Mouse (Mus musculus) forebrain, postnatal 0 days (tissue): ENCODE measurements around the gene Fam243. TPM values are rescaled to one million over a fixed set of nuclear protein-coding genes. Genes with fewer than 3 reads are reported as not detected.

Source experiments
- ATAC-seq: fragments of 200-750 bp; cut with Nextera tagmentation; 2 replicates; pipeline ENCODE4 v1.8.0; 2017; ENCODE audit warnings: mild to moderate bottlenecking, moderate library complexity
- DNase-seq: peaks from one replicate; pipeline ENCODE4 v3.0.0-alpha.2; 2015
- H3K27ac ChIP-seq: fragments of 300-500 bp; sonication (generic); 2 replicates; pipeline ENCODE4 v1.5.1; 2014; ENCODE audit warnings: low read depth, mild to moderate bottlenecking, antibody characterized with exemption, low read length, moderate library complexity, mixed read lengths
- H3K27me3 ChIP-seq: fragments of 300-500 bp; sonication (generic); 2 replicates; pipeline ENCODE4 v1.6.1; 2014; ENCODE audit warnings: mild to moderate bottlenecking, low read length, mixed read lengths; ENCODE audit not compliant: insufficient read depth
- H3K36me3 ChIP-seq: fragments of 300-500 bp; sonication (generic); 2 replicates; pipeline ENCODE4 v1.6.1; 2014; ENCODE audit warnings: mild to moderate bottlenecking, moderate library complexity; ENCODE audit not compliant: insufficient read depth
- H3K4me1 ChIP-seq: fragments of 300-500 bp; sonication (generic); 2 replicates; pipeline ENCODE4 v1.6.1; 2014; ENCODE audit warnings: antibody characterized with exemption; ENCODE audit not compliant: insufficient read depth
- H3K4me2 ChIP-seq: fragments of 300-500 bp; sonication (generic); 2 replicates; pipeline ENCODE4 v1.6.1; 2014; ENCODE audit warnings: low read depth, mild to moderate bottlenecking, moderate library complexity
- H3K4me3 ChIP-seq: fragments of 300-500 bp; sonication (generic); 2 replicates; pipeline ENCODE4 v1.5.1; 2014; ENCODE audit warnings: low read depth, low read length, mixed read lengths
- H3K9ac ChIP-seq: fragments of 300-500 bp; sonication (generic); 2 replicates; pipeline ENCODE4 v1.6.1; 2014; ENCODE audit warnings: mild to moderate bottlenecking
- H3K9me3 ChIP-seq: fragments of 300-500 bp; sonication (generic); 2 replicates; pipeline ENCODE4 v1.6.1; 2016; ENCODE audit warnings: low read length
- CTCF ChIP-seq: sonication (generic); IDR thresholded peaks from 2 replicates; pipeline ENCODE4 v1.5.1; 2016; ENCODE audit warnings: antibody characterized with exemption, control low read depth, low read depth
- WGBS: fragments of 180-500 bp; shearing (Covaris S2); extraction: QIAGEN DNeasy Blood & Tissue Kit; methylation state at CpG from one replicate; pipeline ENCODE4 v1.1.7; 2014; 5-methylcytosine and 5-hydroxymethylcytosine counted together
- polyA plus RNA-seq: library from polyadenylated mRNA; unstranded; fragments of >200 nt; fragmentation: Nextera tagmentation; extraction: Ambion mirVana; gene quantifications from 2 replicates; pipeline ENCODE4 v1.2.1, GENCODE M21; 2015
- total RNA-seq: library from RNA; depleted of rRNA; stranded (reverse); fragments of >200 nt; gene quantifications from 2 replicates; pipeline ENCODE4 v1.2.3, GENCODE M21; 2014

Fam243 gene
- total and polyA plus RNA-seq, 2 experiments from 2014 or later = not detected

GRCm38 (mm10) chr16:92340612-92341511 lies 19.6 kb upstream of the Fam243 start:
- Histone ChIP-seq H3K27ac (no peak overlapping the region), H3K4me2 (peak overlapping the region; percentile 38), H3K36me3 (no peaks in the 10 kb centered on the region), H3K27me3 (no peaks in the 10 kb centered on the region), H3K4me1 (no peaks in the 10 kb centered on the region), H3K9ac (no peak overlapping the region), H3K9me3 (no peaks in the 10 kb centered on the region), H3K4me3 (peak overlapping the region; percentile 11; the same call in 1 of the 2 replicates)
- WGBS = 26% methylated on average over 27 of the region's 27 CpGs
- peak; percentile 87 for TF ChIP-seq CTCF
- peak; percentile 78 for ATAC-seq
- peak; percentile 90 for DNase-seq

- ATAC-seq (peak; percentile 65; the same call in 1 of the 2 replicates), DNase-seq (peak; percentile 85)
- H3K4me1 ChIP-seq = no peaks in the 10 kb centered on the region
- TF ChIP-seq CTCF = peak; percentile 95
- no peaks in the 10 kb centered on the region for H3K36me3 ChIP-seq
- H3K27me3 ChIP-seq = no peaks in the 10 kb centered on the region
- no peak overlapping the region for H3K27ac ChIP-seq
- no peak overlapping the region for H3K9ac ChIP-seq
- no peak overlapping the region for H3K4me2 ChIP-seq
- H3K4me3 ChIP-seq = no peak overlapping the region
- 7% methylated on average over 9 of the region's 9 CpGs for WGBS
- H3K9me3 ChIP-seq = no peaks in the 10 kb centered on the region
These were observed 15.0 kb upstream of the Fam243 start for GRCm38 (mm10) chr16:92336280-92336679.

GRCm38 (mm10) chr16:92334600-92334999 lies 13.4 kb upstream of the Fam243 start:
- H3K4me2 ChIP-seq = no peak overlapping the region
- 66% methylated on average over 9 of the region's 9 CpGs for WGBS
- no peak overlapping the region for H3K27ac ChIP-seq
- no peak overlapping the region for H3K4me3 ChIP-seq
- TF ChIP-seq CTCF = peak; percentile 13; the same call in 1 of the 2 replicates
- H3K9ac ChIP-seq = no peak overlapping the region
- no peaks in the 10 kb centered on the region for H3K27me3 ChIP-seq
- no peaks in the 10 kb centered on the region for H3K9me3 ChIP-seq
- ATAC-seq = no peak
- no peaks in the 10 kb centered on the region for H3K4me1 ChIP-seq
- DNase-seq = no peak
- H3K36me3 ChIP-seq = no peaks in the 10 kb centered on the region

- Histone ChIP-seq H3K4me2 (no peak overlapping the region), H3K36me3 (no peaks in the 10 kb centered on the region), H3K4me3 (no peak overlapping the region), H3K27ac (no peak overlapping the region), H3K9ac (no peak overlapping the region), H3K4me1 (no peaks in the 10 kb centered on the region), H3K27me3 (no peaks in the 10 kb centered on the region), H3K9me3 (no peaks in the 10 kb centered on the region)
- no peak for TF ChIP-seq CTCF
- no peak for ATAC-seq
- no peak for DNase-seq
- 83% methylated on average over 5 of the region's 5 CpGs for whole genome bisulfite sequencing
These were observed 9.7 kb upstream of the Fam243 start for GRCm38 (mm10) chr16:92330966-92331365.

GRCm38 (mm10) chr16:92327911-92328310 lies 6.7 kb upstream of the Fam243 start:
- WGBS = 92% methylated on average over 10 of the region's 10 CpGs
- Histone ChIP-seq H3K36me3 (no peaks in the 10 kb centered on the region), H3K4me2 (no peak overlapping the region), H3K27ac (no peak overlapping the region), H3K4me1 (no peaks in the 10 kb centered on the region), H3K9ac (no peak overlapping the region), H3K27me3 (no peaks in the 10 kb centered on the region), H3K9me3 (no peaks in the 10 kb centered on the region), H3K4me3 (no peak overlapping the region)
- no peak for DNase-seq
- ATAC-seq = no peak
- TF ChIP-seq CTCF = no peak

- H3K4me1 ChIP-seq = no peaks in the 10 kb centered on the region
- no peaks in the 10 kb centered on the region for H3K27me3 ChIP-seq
- DNase-seq (no peak), ATAC-seq (no peak)
- TF ChIP-seq CTCF = no peak
- H3K4me2 ChIP-seq = no peak overlapping the region
- WGBS = 40% methylated on average over 1 of the region's 1 CpGs
- H3K4me3 ChIP-seq = no peak overlapping the region
- H3K36me3 ChIP-seq = no peaks in the 10 kb centered on the region
- H3K9me3 ChIP-seq = no peaks in the 10 kb centered on the region
- H3K9ac ChIP-seq = no peak overlapping the region
- H3K27ac ChIP-seq = no peak overlapping the region
These were observed 3.8 kb upstream of the Fam243 start for GRCm38 (mm10) chr16:92325062-92325406.

GRCm38 (mm10) chr16:92324309-92325061 lies 3.2 kb upstream of the Fam243 start:
- 20% methylated on average over 7 of the region's 7 CpGs for WGBS
- no peak for TF ChIP-seq CTCF
- ATAC-seq = 0 out of 2 replicates have a peak, but pooled peaks have one; percentile 20

More at GRCm38 (mm10) chr16:92324309-92325061, 3.2 kb upstream of the Fam243 start:
- Histone ChIP-seq H3K27me3 (no peaks in the 10 kb centered on the region), H3K4me3 (no peak overlapping the region), H3K9ac (no peak overlapping the region), H3K9me3 (no peaks in the 10 kb centered on the region), H3K4me1 (no peaks in the 10 kb centered on the region), H3K27ac (no peak overlapping the region), H3K36me3 (no peaks in the 10 kb centered on the region), H3K4me2 (no peak overlapping the region)
- DNase-seq = no peak
